Mouse (Mus musculus) brown adipose tissue, adult 24 weeks (tissue): ENCODE measurements at regions not wholly inside any gene's neighbourhood (a gene's known extent, or its start where the extent isn't known, plus 50 kb on each side); places are given as distances from the start of the nearest gene placed in this dataset.

Source experiments
- H3K27ac ChIP-seq: fragments of 200-500 bp; replicated peaks from 2 replicates; pipeline ENCODE4 v1.5.1; 2012; ENCODE audit warnings: low read depth, mild to moderate bottlenecking, low read length
- H3K4me1 ChIP-seq: fragments of 200-500 bp; 2 replicates; pipeline ENCODE4 v1.6.1; 2012; ENCODE audit warnings: low read length, mixed read lengths; ENCODE audit not compliant: control insufficient read depth, insufficient read depth, insufficient read length
- H3K4me3 ChIP-seq: fragments of 200-500 bp; 2 replicates; pipeline ENCODE4 v1.5.1; 2012; ENCODE audit warnings: low read depth, mild to moderate bottlenecking, low read length, moderate library complexity; ENCODE audit not compliant: insufficient read depth

DNA sequence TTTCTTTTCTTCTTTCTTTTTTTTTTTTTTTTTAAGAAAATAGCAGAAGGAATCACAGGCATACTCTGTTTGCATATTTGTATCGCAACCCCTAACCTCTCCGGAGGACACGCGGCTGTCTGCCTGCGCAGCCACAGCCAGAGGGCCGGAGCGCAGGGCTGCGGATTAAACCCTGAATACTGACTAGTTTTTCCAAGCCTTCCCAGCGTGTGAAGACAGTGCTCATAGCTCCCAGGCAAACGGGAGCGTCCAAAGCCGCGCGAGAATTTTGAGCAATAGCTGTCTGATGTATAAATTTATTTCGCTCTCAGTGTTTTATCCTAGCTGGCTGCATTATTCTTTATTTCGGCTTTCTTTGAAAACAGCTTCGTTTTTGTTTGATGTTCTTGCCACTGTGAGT, 51.1 kb upstream of the Lsm14a start:
- H3K4me1 ChIP-seq = no peaks in the 10 kb centered on the region
- H3K27ac ChIP-seq = no peak overlapping the region
- no peak overlapping the region for H3K4me3 ChIP-seq
